Comparison of ENCODE assay signal across 19 mouse cellular contexts in the genomic region with DNA sequence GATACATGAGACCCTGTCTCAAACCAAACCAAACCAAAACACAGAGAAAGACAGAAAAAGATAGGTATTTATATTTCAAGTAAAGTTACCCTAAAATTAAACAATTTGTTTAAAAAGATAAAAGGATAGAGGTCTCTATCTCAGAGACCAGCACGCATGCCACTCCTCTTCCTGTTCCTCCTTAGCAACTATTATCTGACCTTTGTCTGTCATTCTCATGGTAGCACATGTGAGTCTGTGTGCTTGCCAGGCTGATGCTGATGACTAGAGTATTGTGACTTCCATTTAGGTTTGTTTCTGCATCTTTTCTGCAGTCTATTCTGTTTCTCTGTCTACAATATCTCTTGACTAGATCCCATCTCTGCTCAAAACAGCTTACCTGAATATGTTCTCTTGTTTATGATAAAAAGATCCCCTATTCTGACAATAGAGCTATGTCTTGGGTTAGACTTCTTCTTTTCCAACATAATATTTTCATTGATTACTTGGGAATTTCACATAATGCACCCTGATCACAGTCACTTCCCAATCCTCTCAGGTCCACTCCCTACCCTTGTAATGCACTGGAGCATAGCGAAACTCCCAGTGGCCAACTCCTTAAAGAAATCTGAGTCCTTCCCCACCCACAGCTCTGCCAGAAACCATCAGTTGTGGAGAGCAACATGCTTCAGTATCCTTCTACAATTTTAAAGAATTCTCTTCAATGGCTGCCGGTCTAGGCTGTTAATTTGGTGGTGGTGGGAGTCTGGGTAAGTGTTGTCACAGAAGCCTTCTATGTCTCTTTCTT.
"Had no signal": no experiment of that assay in that cellular context is flagged by ENCODE, and none has a peak within 500 bp of the region (broad histone marks: within the 10 kb centered on the region; RNA-seq: fewer than 3 reads in every experiment).

No protein-coding gene starts in this region.

- H3K36me3 ChIP-seq: lung, embryonic 15.5 days; midbrain, embryonic 13.5 days; midbrain, embryonic 15.5 days; neural tube, embryonic 12.5 days had no signal

- H3K27me3 ChIP-seq: lung, embryonic 15.5 days; midbrain, embryonic 13.5 days; midbrain, embryonic 15.5 days; neural tube, embryonic 12.5 days had no signal

- H3K4me1 ChIP-seq: lung, embryonic 15.5 days; midbrain, embryonic 13.5 days; midbrain, embryonic 15.5 days; neural tube, embryonic 12.5 days had no signal

- H3K27ac ChIP-seq: lung, embryonic 15.5 days; macrophage; midbrain, embryonic 13.5 days; midbrain, embryonic 15.5 days; neural tube, embryonic 12.5 days had no signal

- H3K9me3 ChIP-seq: lung, embryonic 15.5 days; midbrain, embryonic 13.5 days; midbrain, embryonic 15.5 days; neural tube, embryonic 12.5 days had no signal

- H3K4me3 ChIP-seq: lung, embryonic 15.5 days; midbrain, embryonic 13.5 days; midbrain, embryonic 15.5 days; neural tube, embryonic 12.5 days had no signal

- ATAC-seq: liver, postnatal 0 days; lung, postnatal 0 days; midbrain, embryonic 13.5 days; midbrain, embryonic 15.5 days had no signal

- DNase-seq: liver, postnatal 0 days; lung, adult 2 months; lung, postnatal 14 days; lung, postnatal 36 days; retina, postnatal 1 day; right cerebral cortex, adult 18-20 months; right cerebral cortex, postnatal 25 days; right cerebral cortex, postnatal 4 days; spleen, adult 18-20 months; thymus, adult 18-20 months; thymus, postnatal 14 days; thymus, postnatal 4 days had no signal

- H3K4me2 ChIP-seq: lung, embryonic 15.5 days; midbrain, embryonic 11.5 days; midbrain, embryonic 13.5 days; midbrain, embryonic 15.5 days; neural tube, embryonic 12.5 days had no signal

- H3K9ac ChIP-seq: liver, postnatal 0 days; lung, embryonic 15.5 days; midbrain, embryonic 13.5 days; midbrain, embryonic 15.5 days; neural tube, embryonic 12.5 days had no signal
